Mouse (Mus musculus): Measurements from ENCODE around the gene Gm5565.
"Not testable (repeated sequence)": the region's sequence is repeated elsewhere in the genome, so short reads cannot be mapped to it uniquely, and the experiment has no call there.

Gm5565 gene

DNA sequence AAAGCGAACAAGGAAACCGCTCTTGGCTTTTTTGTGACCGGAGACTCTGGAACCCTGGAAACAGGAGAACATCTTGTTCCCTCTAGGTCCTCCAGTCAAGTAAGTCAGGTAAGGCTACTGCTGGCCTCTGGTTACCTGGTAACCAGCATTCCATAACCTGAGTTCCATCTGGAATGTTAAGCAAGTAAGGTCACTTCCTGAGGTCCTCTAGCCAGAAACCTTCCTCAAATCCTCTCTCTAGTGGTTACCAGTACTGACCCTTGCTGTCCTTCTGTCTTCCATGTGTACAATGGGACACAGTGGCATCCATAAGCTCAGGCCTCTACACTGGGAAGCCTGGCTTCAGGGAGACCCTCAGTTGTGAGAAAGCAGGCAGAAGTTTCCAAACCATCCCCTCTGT, at the start of gene Gm5565:
Gene Gm5565 (minus strand): TSS at position 101 of the 400 bp plus-strand sequence.
- DNase-seq: not testable (repeated sequence)

- no peak for DNase-seq
Measured at GRCm38 (mm10) chr5:146205537-146205936, 45.2 kb upstream of the Gm5565 start.

- no peak for DNase-seq
Measured at GRCm38 (mm10) chr5:146203921-146204320, 43.6 kb upstream of the Gm5565 start.

DNA sequence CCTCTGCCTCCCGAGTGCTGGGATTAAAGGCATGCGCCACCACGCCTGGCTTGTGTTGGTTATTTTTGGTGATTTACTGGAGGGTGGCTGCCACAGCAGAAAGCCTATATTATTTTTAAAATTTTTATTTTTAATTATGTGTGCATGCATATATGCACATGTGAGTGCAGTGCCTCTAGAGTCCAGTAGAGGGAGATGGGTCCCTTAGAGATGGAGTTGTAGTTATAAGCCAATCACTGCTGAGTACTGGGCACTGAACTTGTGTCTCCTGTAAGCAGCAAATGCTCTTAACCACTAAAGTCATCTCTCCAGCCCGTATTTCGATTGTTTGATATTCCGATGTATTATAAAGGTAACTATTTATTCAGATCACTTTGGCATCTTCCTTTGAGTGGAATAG, 40.2 kb upstream of the Gm5565 start:
- DNase-seq: peak in 1 of 2 experiments; percentile 7

GRCm38 (mm10) chr5:146199540-146199939, 39.2 kb upstream of the Gm5565 start:
- DNase-seq: no peak

DNA sequence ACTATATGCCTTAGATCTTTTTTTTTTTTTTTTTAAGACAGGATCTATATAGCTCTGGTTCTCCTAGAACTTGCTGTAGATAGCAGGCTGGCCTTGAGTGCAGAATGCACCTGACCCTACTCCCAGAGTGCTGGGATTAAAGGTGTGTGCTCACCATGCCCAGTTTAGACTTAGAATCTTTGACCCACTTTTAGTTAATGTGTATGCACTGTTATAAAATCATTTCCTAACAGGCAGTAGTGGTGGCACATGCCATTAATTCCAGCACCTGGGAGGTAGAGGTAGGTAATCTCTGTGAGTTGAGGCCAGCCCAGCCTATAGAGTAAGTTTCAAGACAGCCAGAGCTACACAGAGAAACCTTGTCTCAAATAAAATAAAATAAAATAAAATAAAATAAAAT, 38.7 kb upstream of the Gm5565 start:
- no peak for DNase-seq

- DNase-seq: no peak
Measured at GRCm38 (mm10) chr5:146193360-146193759, 33.0 kb upstream of the Gm5565 start.

GRCm38 (mm10) chr5:146190501-146191269, 30.3 kb upstream of the Gm5565 start:
- DNase-seq: no peak

DNA sequence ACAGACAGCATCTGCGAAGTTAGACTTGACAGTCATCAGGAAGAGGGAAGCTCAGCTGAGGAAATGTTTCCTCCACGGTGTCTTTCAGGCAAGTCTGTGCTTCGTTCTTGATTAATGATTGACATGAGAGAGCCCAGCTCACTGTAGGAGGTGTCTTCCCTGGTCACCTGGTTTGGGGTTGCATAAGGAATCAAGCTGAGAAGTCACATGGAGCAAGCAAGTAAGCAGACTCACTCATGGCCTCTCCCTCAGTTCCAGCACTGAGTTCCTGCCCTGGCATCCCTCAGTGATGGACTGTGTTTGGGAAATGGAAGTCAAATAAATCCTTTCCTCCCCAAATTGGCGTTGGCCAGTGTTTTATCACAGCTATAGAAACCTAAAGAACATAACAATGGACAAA, 29.8 kb upstream of the Gm5565 start:
- DNase-seq: no peak

DNA sequence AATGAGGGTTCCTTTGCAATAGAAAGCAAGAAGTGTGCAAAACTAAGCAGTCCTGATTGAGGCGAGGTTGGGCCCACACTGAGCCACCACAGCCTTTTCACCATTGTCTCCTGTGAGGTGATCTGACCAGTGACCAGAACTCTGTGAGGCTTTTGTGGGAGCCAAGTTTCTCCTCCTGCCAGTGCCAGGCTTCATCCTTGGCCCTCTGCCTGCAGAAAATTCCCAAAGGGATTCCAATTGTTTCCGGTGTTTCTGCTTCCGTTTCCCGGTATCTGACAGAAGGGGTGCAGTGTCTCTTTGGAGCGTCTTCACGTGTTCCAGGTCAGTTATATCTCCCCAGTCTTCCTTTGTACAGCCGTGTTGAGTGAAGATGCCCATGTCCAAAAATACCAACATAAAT, 28.4 kb upstream of the Gm5565 start:
- no peak for DNase-seq

- no peak for DNase-seq
Measured at GRCm38 (mm10) chr5:146188144-146188543, 27.8 kb upstream of the Gm5565 start.

GRCm38 (mm10) chr5:146187441-146187840, 27.1 kb upstream of the Gm5565 start:
- DNase-seq: peak; percentile 67 to 69

DNA sequence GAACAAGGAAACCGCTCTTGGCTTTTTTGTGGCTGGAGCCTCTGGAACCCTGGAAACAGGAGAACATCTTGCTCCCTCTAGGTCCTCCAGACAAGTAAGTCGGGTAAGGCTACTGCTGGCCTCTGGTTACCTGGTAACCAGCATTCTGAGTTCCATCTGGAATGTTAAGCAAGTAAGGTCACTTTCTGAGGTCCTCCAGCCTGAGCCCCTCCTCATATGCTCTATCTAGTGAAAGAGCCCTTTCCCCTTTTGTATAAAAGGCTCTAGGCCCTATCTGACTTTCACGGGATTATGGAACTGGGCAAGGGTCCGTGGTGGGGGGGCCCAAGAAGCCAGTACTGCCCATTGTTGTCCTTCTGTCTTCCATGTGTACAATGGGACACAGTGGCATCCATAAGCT, 24.9 kb upstream of the Gm5565 start, which contains the start of gene 1700001J03Rik:
Gene 1700001J03Rik (minus strand): TSS at position 101 of the 400 bp plus-strand sequence.
- not testable (repeated sequence) for DNase-seq

DNA sequence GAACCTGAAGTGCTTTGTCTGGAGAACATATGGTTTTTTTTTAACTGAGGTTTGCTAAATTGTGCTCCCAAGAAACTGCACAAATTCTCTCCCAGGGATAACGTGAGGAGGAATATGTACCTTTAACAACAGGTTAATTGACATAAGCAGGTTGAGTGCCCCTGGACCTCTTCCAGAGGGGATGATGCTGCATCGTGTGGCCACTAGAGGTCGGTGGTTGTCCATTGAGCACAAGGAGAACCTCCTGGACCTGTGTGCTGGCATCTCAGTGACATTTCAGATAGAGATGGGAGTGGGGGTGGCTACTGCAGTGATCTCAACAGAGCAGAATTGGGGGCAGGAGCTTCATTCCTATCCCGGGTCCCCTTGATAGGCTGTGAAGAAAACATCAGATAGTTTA, 12.4 kb upstream of the Gm5565 start:
- DNase-seq: not testable (repeated sequence)

GRCm38 (mm10) chr5:146170621-146171020, 10.3 kb upstream of the Gm5565 start, which contains the start of gene Gm6309:
Gene Gm6309 (minus strand): TSS chr5:146170721.
- not testable (repeated sequence) for DNase-seq

GRCm38 (mm10) chr5:146158326-146158725, 2.0 kb downstream of the Gm5565 start:
- DNase-seq: not testable (repeated sequence)

DNA sequence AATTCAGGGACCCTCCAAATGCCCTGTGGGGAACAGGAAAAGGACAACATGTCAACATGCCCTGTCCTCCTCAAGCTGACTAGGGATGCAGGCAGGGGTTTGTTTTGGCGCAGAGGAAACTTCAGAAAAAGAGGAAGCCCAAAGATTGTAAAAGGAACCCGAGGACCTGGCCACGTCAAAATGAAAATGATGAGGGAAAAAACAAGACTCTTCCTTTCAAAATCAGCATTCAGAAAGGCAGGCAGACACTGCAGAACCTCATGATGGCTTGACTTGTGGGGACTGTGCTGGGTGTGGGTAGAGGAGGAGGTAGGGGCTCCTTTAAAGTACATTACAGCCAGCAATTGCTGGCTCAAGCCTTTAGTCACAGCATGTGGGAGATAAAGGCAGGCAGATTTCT, 9.9 kb downstream of the Gm5565 start:
- DNase-seq: no peak

- DNase-seq: peak; percentile 16 to 19
Measured at GRCm38 (mm10) chr5:146147903-146148302, 12.4 kb downstream of the Gm5565 start.
